In the genomic region with DNA sequence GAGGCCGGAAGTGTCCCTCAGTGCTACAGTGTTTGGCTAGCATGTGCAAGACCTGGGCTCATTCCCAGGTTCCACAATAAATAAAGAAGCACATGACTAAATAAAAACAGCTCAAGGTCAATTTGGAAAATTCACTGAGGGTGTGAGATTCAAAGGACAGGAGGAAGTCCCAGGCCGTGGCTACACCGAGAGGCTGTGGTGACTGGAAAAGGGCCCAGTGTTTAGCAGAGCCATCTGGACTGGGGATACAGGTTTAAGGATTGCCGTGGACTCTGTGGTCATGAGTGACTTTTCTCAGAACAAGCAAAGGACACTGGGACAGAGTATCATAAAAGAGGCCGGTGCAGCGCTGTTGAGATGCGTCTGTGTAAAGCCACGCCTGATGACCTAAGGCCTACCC, we compare ENCODE assay signal across 26 mouse cellular contexts. TPM values are rescaled to one million over a fixed set of nuclear protein-coding genes. Genes with fewer than 3 reads are reported as not detected.
A peak's percentile ranks its signal among the peaks of the same experiment; 100 is the strongest.
DNase-seq lines count a peak whose midpoint lies in the region; ATAC-seq and TF ChIP-seq lines count a peak whose summit lies in the region.
"Had no signal": no experiment of that assay in that cellular context is flagged by ENCODE, and none has a peak within 500 bp of the region (broad histone marks: within the 10 kb centered on the region; RNA-seq: fewer than 3 reads in every experiment).

No protein-coding gene starts in this region.

- H3K4me3 ChIP-seq in liver, adult 2 months (ENCODE audit: insufficient read depth, low read depth, low read length): no peak overlapping the region
- no peak overlapping the region for H3K4me3 ChIP-seq in liver, embryonic 12.5 days
- H3K4me3 ChIP-seq: forebrain, embryonic 10.5 days; forebrain, embryonic 13.5 days; heart, adult 2 months; heart, embryonic 10.5 days; heart, embryonic 13.5 days had no signal

- peak; percentile 63 for DNase-seq in cerebellum, adult 11-12 months
- DNase-seq in cerebellum, postnatal 14 days: no peak
- peak; percentile 58 for DNase-seq in cerebellum, adult 9-11 months
- DNase-seq in liver, adult 2 months (ENCODE audit: extremely low read depth, low read depth, low spot score): peak; percentile 55
- peak; percentile 60 for DNase-seq in brain, adult 2 months (ENCODE audit: low read depth, low spot score)
- no peak for DNase-seq in thymus, postnatal 25 days
- DNase-seq: adrenal gland, adult 2 months; adrenal gland, postnatal 14 days; gastrocnemius, postnatal 10 days; gastrocnemius, postnatal 36 days; heart, adult 2 months; heart, postnatal 14 days; heart, postnatal 4 days had no signal

- WGBS in liver, adult 2 months: 50% methylated on average over 8 of the region's 8 CpGs
- WGBS in liver, embryonic 12.5 days (ENCODE audit: insufficient replicate concordance): 88% methylated on average over 8 of the region's 8 CpGs

- peaks cover 6% of the 10 kb centered on the region for H3K4me1 ChIP-seq in liver, adult 2 months (ENCODE audit: control insufficient read depth, insufficient read depth, low read length)
- peaks cover 59% of the 10 kb centered on the region for H3K4me1 ChIP-seq in liver, embryonic 12.5 days

- H3K27ac ChIP-seq in liver, adult 2 months (replicated peaks; ENCODE audit: insufficient read depth, low read depth, low read length): no peak overlapping the region
- no peak overlapping the region for H3K27ac ChIP-seq in liver, embryonic 12.5 days
- H3K27ac ChIP-seq: forebrain, embryonic 10.5 days; forebrain, embryonic 13.5 days; heart, adult 2 months; heart, embryonic 10.5 days; heart, embryonic 13.5 days; hindbrain, embryonic 14.5 days; hindbrain, postnatal 0 days had no signal

- no peaks in the 10 kb centered on the region for H3K9me3 ChIP-seq in liver, embryonic 12.5 days (replicated peaks)
- H3K9me3 ChIP-seq: forebrain, embryonic 10.5 days; forebrain, embryonic 13.5 days; G1E; heart, embryonic 10.5 days; heart, embryonic 13.5 days had no signal

- no peak for TF ChIP-seq CTCF in liver, adult 2 months (IDR thresholded peaks at IDR 0.05; ENCODE audit: low read depth, low read length)

- no peak overlapping the region for H3K9ac ChIP-seq in liver, adult 2 months (ENCODE audit: low read depth, low read length)
- H3K9ac ChIP-seq in liver, embryonic 12.5 days: no peak overlapping the region
- H3K9ac ChIP-seq: forebrain, embryonic 13.5 days; heart, embryonic 13.5 days; hindbrain, embryonic 14.5 days had no signal

- H3K4me2 ChIP-seq in liver, embryonic 12.5 days: no peak overlapping the region
- H3K4me2 ChIP-seq: forebrain, embryonic 13.5 days; heart, embryonic 13.5 days; hindbrain, embryonic 14.5 days had no signal

- no peak for TF ChIP-seq POLR2A in liver, adult 2 months (IDR thresholded peaks at IDR 0.05; ENCODE audit: extremely low read depth, insufficient read depth, low read length)

- no peaks in the 10 kb centered on the region for H3K27me3 ChIP-seq in liver, adult 2 months (ENCODE audit: control insufficient read depth, insufficient read depth, low read length)
- H3K27me3 ChIP-seq in liver, embryonic 12.5 days (replicated peaks): no peaks in the 10 kb centered on the region
- H3K27me3 ChIP-seq: forebrain, embryonic 13.5 days; heart, embryonic 13.5 days; Patski had no signal

- no peaks in the 10 kb centered on the region for H3K36me3 ChIP-seq in liver, adult 2 months (ENCODE audit: control insufficient read depth, insufficient read depth, low read length)
- peaks cover 15% of the 10 kb centered on the region for H3K36me3 ChIP-seq in liver, embryonic 12.5 days

- peaks cover 10% of the 10 kb centered on the region; the same call in 1 of the 2 replicates for H3K79me2 ChIP-seq in liver, adult 2 months (ENCODE audit: control insufficient read depth, insufficient read depth, low read length)

- no peak for ATAC-seq in cerebellum, adult (ENCODE audit: insufficient number of reproducible peaks, low FRiP score, low TSS enrichment)
- no peak for ATAC-seq in liver, embryonic 12.5 days
- ATAC-seq: forebrain, embryonic 13.5 days; forebrain, embryonic 16.5 days; hindbrain, postnatal 0 days; inflammation-experienced regulatory T-cells, adult 6 months; intestine, embryonic 16.5 days; Patski had no signal

RNA-seq across cellular contexts. Expression of gene Pip4k2c, which starts 1.9 kb away (rescaled TPM):
- 8.9 and 10.7 TPM in 2 replicates for total RNA-seq in liver, adult 2 months (2014; rRNA removed)
- polyA plus RNA-seq in liver, adult 2 months (2012; rRNA removed): 13.0 and 13.9 TPM in 2 replicates
- polyA plus RNA-seq in liver, embryonic 12.5 days (2016; fragmentation: Nextera tagmentation; extraction: Ambion mirVana): 44.7 and 50.0 TPM in 2 replicates

RNA-seq across cellular contexts. Expression of gene Dtx3, which starts 17.7 kb away (rescaled TPM):
- 1.5 and 1.8 TPM in 2 replicates for total RNA-seq in liver, adult 2 months (2014; rRNA removed)
- 5.2 and 10.0 TPM in 2 replicates for polyA plus RNA-seq in liver, adult 2 months (2012; rRNA removed)
- 33.2 and 36.9 TPM in 2 replicates for polyA plus RNA-seq in liver, embryonic 12.5 days (2016; fragmentation: Nextera tagmentation; extraction: Ambion mirVana)

RNA-seq across cellular contexts. Expression of gene Arhgef25, which starts 23.4 kb away (rescaled TPM):
- total RNA-seq in liver, adult 2 months (2014; rRNA removed): 0.83 and 0.87 TPM in 2 replicates
- polyA plus RNA-seq in liver, adult 2 months (2012; rRNA removed): 0.91 and 1.4 TPM in 2 replicates
- 14.3 and 17.4 TPM in 2 replicates for polyA plus RNA-seq in liver, embryonic 12.5 days (2016; fragmentation: Nextera tagmentation; extraction: Ambion mirVana)

RNA-seq across cellular contexts. Expression of gene Slc26a10, which starts 32.8 kb away (rescaled TPM):
- total RNA-seq in liver, adult 2 months (2014; rRNA removed): 1.3 and 3.1 TPM in 2 replicates
- polyA plus RNA-seq in liver, adult 2 months (2012; rRNA removed): 4.1 and 5.8 TPM in 2 replicates
- polyA plus RNA-seq in liver, embryonic 12.5 days (2016; fragmentation: Nextera tagmentation; extraction: Ambion mirVana): 3.0 and 3.6 TPM in 2 replicates

RNA-seq across cellular contexts. Expression of gene B4galnt1, which starts 48.2 kb away (rescaled TPM):
- total RNA-seq in liver, adult 2 months (2014; rRNA removed): 21.9 and 36.3 TPM in 2 replicates
- polyA plus RNA-seq in liver, adult 2 months (2012; rRNA removed): 85.0 and 89.8 TPM in 2 replicates
- polyA plus RNA-seq in liver, embryonic 12.5 days (2016; fragmentation: Nextera tagmentation; extraction: Ambion mirVana): 12.6 TPM in 2 replicates

Comparison
In these comparisons a context has a peak if more than half of its experiments do, and no peak if none do; other contexts are left out.
1. DNase-seq: peak in cerebellum, adult 11-12 months (single experiment), cerebellum, adult 9-11 months (single experiment), liver, adult 2 months (single experiment) and brain, adult 2 months (single experiment); none in cerebellum, postnatal 14 days (0 of 2) and thymus, postnatal 25 days (single experiment).